Mouse (Mus musculus) forebrain, embryonic 13.5 days (tissue): Measurements from ENCODE around the gene 3110009E18Rik. TPM values are rescaled to one million over a fixed set of nuclear protein-coding genes. Genes with fewer than 3 reads are reported as not detected.

Experiments used
- ATAC-seq: fragments of 200-750 bp; cut with Nextera tagmentation; 2 replicates; pipeline ENCODE4 v1.8.0; 2017
- H3K27ac ChIP-seq: fragments of 300-500 bp; sonication (generic); 2 replicates; pipeline ENCODE4 v1.5.1; 2015; ENCODE audit warnings: inconsistent platforms, mild to moderate bottlenecking, moderate library complexity
- H3K27me3 ChIP-seq: fragments of 300-500 bp; sonication (generic); 2 replicates; pipeline ENCODE4 v1.6.1; 2015; ENCODE audit warnings: mild to moderate bottlenecking, inconsistent platforms
- H3K36me3 ChIP-seq: fragments of 300-500 bp; sonication (generic); 2 replicates; pipeline ENCODE4 v1.6.1; 2015; ENCODE audit warnings: mild to moderate bottlenecking, inconsistent platforms; ENCODE audit not compliant: poor library complexity, severe bottlenecking
- H3K4me1 ChIP-seq: fragments of 300-500 bp; sonication (generic); 2 replicates; pipeline ENCODE4 v1.6.1; 2015; ENCODE audit warnings: inconsistent platforms
- H3K4me2 ChIP-seq: fragments of 300-500 bp; sonication (generic); 2 replicates; pipeline ENCODE4 v1.6.1; 2015; ENCODE audit warnings: inconsistent platforms, mild to moderate bottlenecking, moderate library complexity
- H3K4me3 ChIP-seq: fragments of 300-500 bp; sonication (generic); 2 replicates; pipeline ENCODE4 v1.5.1; 2015; ENCODE audit warnings: mild to moderate bottlenecking, inconsistent platforms
- H3K9ac ChIP-seq: fragments of 300-500 bp; sonication (generic); 2 replicates; pipeline ENCODE4 v1.6.1; 2015; ENCODE audit warnings: mild to moderate bottlenecking, inconsistent platforms
- H3K9me3 ChIP-seq: fragments of 300-500 bp; sonication (generic); replicated peaks from 2 replicates; pipeline ENCODE4 v1.6.1; 2016; ENCODE audit warnings: inconsistent platforms
- WGBS: fragments of 180-500 bp; shearing (Covaris S2); methylation state at CpG from one replicate; pipeline ENCODE4 v1.1.7; 2015; 5-methylcytosine and 5-hydroxymethylcytosine counted together
- polyA plus RNA-seq: library from polyadenylated mRNA; unstranded; fragments of >200 nt; fragmentation: Nextera tagmentation; extraction: Ambion mirVana; gene quantifications from 2 replicates; pipeline ENCODE4 v1.2.1, GENCODE M21; 2015

Gene 3110009E18Rik
- polyA plus RNA-seq, 1 experiment from 2014 or later, result 29.7 TPM

DNA sequence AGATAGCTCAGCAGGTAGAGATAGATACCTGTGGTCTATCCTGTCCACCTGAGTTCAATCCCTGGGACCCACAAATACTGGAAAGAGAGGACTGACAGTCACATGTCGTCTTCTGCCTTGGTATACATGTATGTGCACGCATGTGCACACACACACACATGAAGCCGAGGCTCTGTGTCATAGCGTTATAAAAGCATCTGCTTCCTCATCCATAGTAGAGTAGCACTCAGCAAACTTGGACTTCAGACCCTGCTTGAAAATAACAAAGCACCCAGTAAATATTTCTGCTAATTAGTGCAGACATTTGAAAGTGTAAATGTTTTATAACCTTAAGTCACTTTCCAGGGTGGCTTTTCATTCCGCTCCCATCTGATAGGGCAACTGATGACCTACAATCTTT, 40.5 kb downstream of the 3110009E18Rik start:
- Histone ChIP-seq H3K4me2 (no peak overlapping the region), H3K27me3 (no peaks in the 10 kb centered on the region), H3K9me3 (no peaks in the 10 kb centered on the region), H3K36me3 (no peaks in the 10 kb centered on the region), H3K4me3 (no peak overlapping the region), H3K9ac (no peak overlapping the region), H3K27ac (no peak overlapping the region), H3K4me1 (no peaks in the 10 kb centered on the region)
- 93% methylated on average over 5 of the region's 5 CpGs for WGBS
- ATAC-seq, result no peak

DNA sequence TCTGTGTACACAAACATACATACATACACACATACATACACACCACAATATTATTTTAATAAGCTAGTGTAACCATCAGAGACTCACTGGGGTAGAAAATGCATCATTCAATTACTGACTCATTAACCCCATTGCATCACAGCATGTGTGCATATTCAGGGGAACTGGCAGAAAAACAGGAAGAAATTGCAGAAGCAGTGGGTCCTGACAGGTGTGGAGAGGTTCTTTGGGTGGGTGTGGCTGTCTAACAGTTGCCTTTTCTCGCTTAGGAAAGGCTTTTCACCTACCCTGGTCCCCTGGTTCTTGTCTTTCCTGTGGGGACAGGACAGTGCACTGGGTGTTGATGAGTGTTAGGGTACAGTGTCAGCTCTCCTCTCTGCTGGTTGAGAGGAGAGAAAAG, 41.6 kb downstream of the 3110009E18Rik start:
- H3K27me3 ChIP-seq, result no peaks in the 10 kb centered on the region
- no peaks in the 10 kb centered on the region for H3K4me1 ChIP-seq
- H3K36me3 ChIP-seq, result no peaks in the 10 kb centered on the region
- 52% methylated on average over 1 of the region's 1 CpGs for WGBS
- H3K4me3 ChIP-seq, result no peak overlapping the region
- ATAC-seq, result no peak
- H3K27ac ChIP-seq, result no peak overlapping the region
- H3K9me3 ChIP-seq, result no peaks in the 10 kb centered on the region
- no peak overlapping the region for H3K9ac ChIP-seq
- no peak overlapping the region for H3K4me2 ChIP-seq

DNA sequence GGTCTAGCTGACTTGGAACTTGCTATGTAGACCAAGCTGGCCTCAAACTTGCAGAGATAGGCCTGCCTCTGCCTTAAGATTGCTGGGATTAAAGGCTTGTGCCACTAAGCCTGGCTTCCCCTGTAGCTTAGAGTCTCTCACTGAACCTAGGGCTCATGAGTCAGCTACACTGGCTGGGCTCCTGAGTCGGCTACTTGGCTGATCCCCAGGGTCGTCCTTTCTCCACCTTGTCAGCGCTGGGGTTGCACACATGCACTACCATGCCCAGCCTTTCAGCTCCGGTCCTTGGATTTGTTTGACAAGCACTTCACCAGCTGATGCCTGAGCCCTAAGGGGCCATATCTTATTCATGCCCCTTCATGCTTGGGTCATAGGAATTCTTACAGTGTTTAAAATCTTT, 47.0 kb downstream of the 3110009E18Rik start:
- WGBS, result 81% methylated on average over 4 of the region's 4 CpGs

DNA sequence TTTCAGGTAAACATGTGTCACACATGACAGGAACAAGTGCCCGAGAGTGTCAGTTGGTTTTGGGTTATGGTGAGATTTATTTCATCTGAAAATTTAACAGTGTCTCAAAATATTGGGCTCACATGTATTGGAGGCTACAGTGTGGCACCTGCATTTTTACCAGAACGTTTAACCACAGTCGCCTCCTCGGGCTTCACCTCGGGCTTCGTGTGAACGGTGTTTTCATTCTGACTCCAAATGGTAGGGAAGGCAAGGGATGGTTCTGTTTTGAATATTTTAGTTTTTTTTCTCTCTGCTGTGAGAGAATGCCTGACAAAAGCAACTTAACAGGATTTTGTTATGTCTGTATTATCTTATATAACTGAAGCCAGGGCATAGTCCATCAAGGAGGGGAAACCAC, 47.7 kb downstream of the 3110009E18Rik start:
- H3K4me2 ChIP-seq, result no peak overlapping the region
- H3K9me3 ChIP-seq, result no peaks in the 10 kb centered on the region
- no peaks in the 10 kb centered on the region for H3K4me1 ChIP-seq
- H3K27me3 ChIP-seq, result no peaks in the 10 kb centered on the region
- no peak overlapping the region for H3K27ac ChIP-seq
- no peak overlapping the region for H3K9ac ChIP-seq
- no peaks in the 10 kb centered on the region for H3K36me3 ChIP-seq
- H3K4me3 ChIP-seq, result no peak overlapping the region
- ATAC-seq, result no peak
- WGBS, result 90% methylated on average over 7 of the region's 7 CpGs

More for the DNA sequence above, 47.0 kb downstream of the 3110009E18Rik start:
- Histone ChIP-seq H3K27me3 (no peaks in the 10 kb centered on the region), H3K4me3 (no peak overlapping the region), H3K27ac (no peak overlapping the region), H3K4me1 (no peaks in the 10 kb centered on the region), H3K9ac (no peak overlapping the region), H3K36me3 (no peaks in the 10 kb centered on the region), H3K4me2 (no peak overlapping the region), H3K9me3 (no peaks in the 10 kb centered on the region)
- ATAC-seq, result no peak

DNA sequence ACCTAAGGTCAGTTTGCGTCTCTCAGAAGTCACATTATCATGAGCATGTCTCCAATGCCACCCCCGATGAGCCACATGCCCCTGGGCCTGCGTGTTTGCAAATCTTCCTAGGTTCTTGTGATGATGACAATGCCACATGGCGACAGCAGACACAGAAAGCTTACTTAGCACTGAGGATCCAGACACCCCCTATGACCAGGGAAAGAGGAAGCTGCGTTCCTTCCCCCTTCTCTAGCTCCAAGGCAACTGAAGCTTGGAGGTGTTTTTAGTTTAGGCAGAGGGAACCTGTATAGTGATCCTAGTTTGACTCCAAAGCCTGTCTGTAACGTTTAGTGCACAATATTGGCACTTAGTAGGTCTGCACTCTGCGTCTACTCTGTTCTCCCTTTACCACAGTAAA, 49.3 kb downstream of the 3110009E18Rik start:
- H3K4me2 ChIP-seq, result no peak overlapping the region
- no peak overlapping the region for H3K4me3 ChIP-seq
- no peaks in the 10 kb centered on the region for H3K9me3 ChIP-seq
- WGBS, result 91% methylated on average over 7 of the region's 7 CpGs
- no peak overlapping the region for H3K9ac ChIP-seq
- H3K27me3 ChIP-seq, result no peaks in the 10 kb centered on the region
- no peak overlapping the region for H3K27ac ChIP-seq
- ATAC-seq, result no peak
- no peaks in the 10 kb centered on the region for H3K4me1 ChIP-seq
- H3K36me3 ChIP-seq, result no peaks in the 10 kb centered on the region

DNA sequence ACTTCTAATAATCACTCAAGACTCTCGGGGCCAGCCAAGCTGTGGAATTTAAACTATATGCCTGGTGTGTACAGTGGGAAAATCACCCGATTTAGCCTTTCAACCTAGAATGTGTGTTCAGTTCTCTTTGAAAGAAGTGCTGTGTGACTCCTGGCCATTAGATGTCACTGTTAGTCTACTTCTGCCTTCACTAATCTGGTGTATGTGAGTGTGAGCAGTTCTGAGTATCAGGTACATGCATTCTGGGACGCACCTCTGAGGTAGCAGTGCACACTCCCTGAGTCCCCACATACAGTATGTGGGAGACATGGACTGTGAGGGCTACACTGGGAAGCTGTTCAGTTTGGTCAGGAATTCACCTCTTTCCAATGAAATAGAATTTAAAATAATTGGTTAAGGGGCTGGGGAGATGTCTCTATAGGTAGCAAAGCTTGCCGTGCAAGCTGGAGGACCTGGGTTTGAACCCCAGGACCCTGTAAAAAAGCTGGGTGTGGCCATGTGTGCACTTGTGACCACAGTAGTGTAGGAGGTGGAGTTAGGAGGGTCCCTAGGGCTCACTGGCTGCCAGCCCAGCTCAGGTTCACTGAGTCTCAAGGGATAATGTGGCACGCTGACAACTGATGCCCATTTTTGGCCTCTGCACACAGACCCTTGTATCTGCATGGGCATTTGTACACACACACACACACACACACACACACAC, 51.0 kb downstream of the 3110009E18Rik start:
- peak; percentile 81 for ATAC-seq
- no peak overlapping the region for H3K4me3 ChIP-seq
- WGBS, result 62% methylated on average over 5 of the region's 5 CpGs

DNA sequence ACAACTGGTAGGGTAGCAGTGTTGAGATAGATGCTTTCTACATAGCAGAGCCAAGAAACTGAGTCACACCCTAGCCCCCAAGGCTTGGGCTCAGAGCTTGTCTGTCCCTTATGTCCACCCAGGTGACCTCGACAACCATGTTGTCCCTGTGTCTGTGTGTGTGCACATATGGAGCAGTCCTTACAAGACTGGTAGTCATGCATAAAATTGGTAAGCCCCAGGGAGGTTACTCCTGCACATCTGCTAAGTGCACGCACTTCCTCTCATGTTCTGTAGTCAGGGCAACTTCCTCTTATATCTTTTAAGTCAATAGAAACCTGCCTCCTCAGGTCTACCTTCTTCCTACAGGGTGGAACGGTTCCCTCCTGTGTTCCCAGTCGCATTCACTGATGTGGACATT, 54.0 kb downstream of the 3110009E18Rik start:
- no peak overlapping the region for H3K27ac ChIP-seq
- no peaks in the 10 kb centered on the region for H3K27me3 ChIP-seq
- H3K9me3 ChIP-seq, result no peaks in the 10 kb centered on the region
- 0 out of 2 replicates have a peak, but pooled peaks cover 3% of the 10 kb centered on the region for H3K4me1 ChIP-seq
- no peak for ATAC-seq
- no peak overlapping the region for H3K9ac ChIP-seq
- 86% methylated on average over 4 of the region's 4 CpGs for WGBS
- no peak overlapping the region for H3K4me3 ChIP-seq
- H3K36me3 ChIP-seq, result no peaks in the 10 kb centered on the region
- H3K4me2 ChIP-seq, result no peak overlapping the region

More for the DNA sequence above, 51.0 kb downstream of the 3110009E18Rik start:
- Histone ChIP-seq H3K9ac (no peak overlapping the region), H3K36me3 (no peaks in the 10 kb centered on the region), H3K9me3 (no peaks in the 10 kb centered on the region), H3K27ac (no peak overlapping the region), H3K27me3 (no peaks in the 10 kb centered on the region), H3K4me1 (0 out of 2 replicates have a peak, but pooled peaks cover 3% of the 10 kb centered on the region), H3K4me2 (no peak overlapping the region)

DNA sequence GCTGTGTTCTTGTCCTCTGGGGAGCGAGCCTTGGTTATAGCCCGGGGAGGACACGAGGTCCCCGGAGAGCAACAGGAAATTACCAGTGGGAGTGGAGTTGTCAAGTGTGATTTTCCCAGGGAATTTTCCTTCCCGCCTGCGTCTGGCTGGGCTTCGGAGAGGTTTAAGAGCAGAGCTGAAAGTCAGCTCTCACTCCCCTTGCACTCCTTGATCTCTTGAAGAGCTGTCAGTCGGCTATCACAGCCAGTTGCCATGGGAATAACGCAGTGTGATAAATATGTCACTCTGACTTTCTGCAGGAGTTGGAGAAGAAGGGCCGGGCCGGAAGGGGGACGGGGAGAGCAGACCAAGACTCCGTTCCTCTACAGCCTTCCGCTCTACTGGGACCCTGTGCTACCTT, 55.3 kb downstream of the 3110009E18Rik start:
- no peaks in the 10 kb centered on the region for H3K9me3 ChIP-seq
- H3K4me2 ChIP-seq, result no peak overlapping the region
- H3K36me3 ChIP-seq, result no peaks in the 10 kb centered on the region
- no peak overlapping the region for H3K4me3 ChIP-seq
- H3K4me1 ChIP-seq, result 0 out of 2 replicates have a peak, but pooled peaks cover 3% of the 10 kb centered on the region
- H3K9ac ChIP-seq, result no peak overlapping the region
- no peak for ATAC-seq
- no peaks in the 10 kb centered on the region for H3K27me3 ChIP-seq
- WGBS, result 61% methylated on average over 14 of the region's 14 CpGs
- no peak overlapping the region for H3K27ac ChIP-seq

DNA sequence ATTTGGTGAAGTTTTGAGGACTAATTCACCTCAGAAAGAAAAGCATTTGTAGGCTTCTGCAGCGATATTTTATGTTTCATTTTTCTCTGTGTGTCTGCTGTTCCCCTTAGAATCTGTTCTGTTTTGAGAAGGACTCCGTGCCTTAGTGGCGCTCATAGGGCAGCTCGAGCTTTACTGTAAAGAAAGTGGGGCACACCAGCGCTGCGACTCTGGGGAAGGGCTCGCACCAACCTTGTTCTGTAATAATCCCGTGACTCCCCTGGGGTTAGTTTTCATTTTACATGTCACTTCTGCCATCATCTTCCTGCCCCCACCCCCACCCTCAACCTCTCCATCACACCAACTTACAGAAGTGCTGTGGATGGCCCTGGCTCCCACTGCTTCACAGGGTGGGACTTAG, 56.2 kb downstream of the 3110009E18Rik start:
- WGBS, result 93% methylated on average over 8 of the region's 8 CpGs

DNA sequence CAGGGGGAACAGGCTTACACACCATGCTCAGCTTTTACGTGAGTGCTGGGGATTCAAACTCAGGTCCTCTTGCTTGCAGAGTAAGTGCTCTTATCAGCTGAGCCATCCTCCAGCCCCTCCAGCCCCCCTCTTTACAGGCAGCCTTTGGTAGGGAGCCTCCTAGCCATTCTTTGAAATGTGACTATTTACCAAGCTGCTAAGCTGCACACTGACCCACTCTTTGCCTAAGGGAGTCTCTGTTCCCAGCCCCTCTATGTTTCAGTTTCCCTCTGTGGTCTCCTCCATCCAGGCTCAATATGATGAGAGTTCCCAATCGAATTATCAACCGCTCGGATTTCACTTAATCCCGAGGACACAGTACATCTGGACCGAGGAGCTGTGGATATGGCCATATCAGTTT, 65.2 kb downstream of the 3110009E18Rik start:
- ATAC-seq, result peak; percentile 26; the same call in 1 of the 2 replicates
- Histone ChIP-seq H3K36me3 (no peaks in the 10 kb centered on the region), H3K27me3 (no peaks in the 10 kb centered on the region), H3K4me2 (peak overlapping the region; percentile 28; the same call in 1 of the 2 replicates), H3K27ac (0 out of 2 replicates have a peak overlapping the region, but pooled peaks have one; percentile 31), H3K9me3 (no peaks in the 10 kb centered on the region), H3K4me1 (peaks cover 17% of the 10 kb centered on the region), H3K9ac (no peak overlapping the region), H3K4me3 (no peak overlapping the region)
- WGBS, result 33% methylated on average over 6 of the region's 6 CpGs

More for the DNA sequence above, 56.2 kb downstream of the 3110009E18Rik start:
- Histone ChIP-seq H3K9ac (no peak overlapping the region), H3K36me3 (no peaks in the 10 kb centered on the region), H3K27me3 (no peaks in the 10 kb centered on the region), H3K4me2 (no peak overlapping the region), H3K9me3 (no peaks in the 10 kb centered on the region), H3K27ac (no peak overlapping the region), H3K4me3 (no peak overlapping the region), H3K4me1 (0 out of 2 replicates have a peak, but pooled peaks cover 3% of the 10 kb centered on the region)
- no peak for ATAC-seq

DNA sequence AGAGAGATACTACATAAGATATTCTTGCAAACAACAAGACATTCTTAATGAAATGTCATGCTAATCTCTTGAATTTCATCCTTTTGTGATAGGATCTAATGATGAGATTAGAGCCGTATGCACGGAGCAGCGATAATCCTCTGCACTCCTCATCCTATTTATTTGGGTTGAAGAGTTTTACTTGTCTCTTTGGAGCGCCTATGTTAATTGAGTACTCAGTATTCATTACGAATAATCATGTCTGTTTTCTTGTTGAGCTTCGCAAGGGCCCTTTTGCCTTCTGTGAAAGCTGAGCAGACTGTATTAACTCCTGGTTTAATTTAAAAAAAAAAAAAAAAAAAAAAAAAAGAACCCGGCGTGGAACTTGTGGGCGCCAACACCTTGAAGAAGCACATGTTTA, 65.7 kb downstream of the 3110009E18Rik start:
- Histone ChIP-seq H3K27me3 (no peaks in the 10 kb centered on the region), H3K4me1 (peaks cover 17% of the 10 kb centered on the region), H3K9ac (no peak overlapping the region), H3K4me3 (no peak overlapping the region), H3K4me2 (peak overlapping the region; percentile 28; the same call in 1 of the 2 replicates), H3K27ac (no peak overlapping the region), H3K36me3 (no peaks in the 10 kb centered on the region), H3K9me3 (no peaks in the 10 kb centered on the region)
- 11% methylated on average over 9 of the region's 9 CpGs for WGBS
- no peak; the same call in none of the 2 replicates for ATAC-seq

DNA sequence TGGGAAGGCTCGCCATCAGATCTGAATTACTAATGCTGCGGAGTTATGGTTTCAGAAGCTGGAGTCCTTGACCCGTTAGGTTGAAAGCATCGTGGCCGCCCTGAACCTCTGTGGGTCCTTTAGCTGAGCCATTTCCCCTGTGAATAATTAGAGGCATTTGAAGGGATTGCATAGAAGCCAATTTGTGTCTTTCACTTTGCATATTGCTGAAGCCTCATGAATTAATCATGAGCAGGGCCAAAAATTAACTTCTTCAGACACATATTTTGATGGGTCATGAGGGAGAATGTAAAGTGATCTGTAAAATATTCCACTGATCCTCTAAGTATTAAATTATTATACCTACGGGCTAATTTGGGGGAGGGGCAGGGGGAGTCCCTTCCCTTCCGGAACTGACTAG, 66.1 kb downstream of the 3110009E18Rik start:
- H3K9ac ChIP-seq, result no peak overlapping the region
- H3K27ac ChIP-seq, result no peak overlapping the region
- H3K4me3 ChIP-seq, result no peak overlapping the region
- H3K4me2 ChIP-seq, result peak overlapping the region; percentile 28; the same call in 1 of the 2 replicates
- H3K9me3 ChIP-seq, result no peaks in the 10 kb centered on the region
- ATAC-seq, result peak; percentile 86
- H3K27me3 ChIP-seq, result no peaks in the 10 kb centered on the region
- peaks cover 17% of the 10 kb centered on the region for H3K4me1 ChIP-seq
- 18% methylated on average over 7 of the region's 7 CpGs for WGBS
- H3K36me3 ChIP-seq, result no peaks in the 10 kb centered on the region

DNA sequence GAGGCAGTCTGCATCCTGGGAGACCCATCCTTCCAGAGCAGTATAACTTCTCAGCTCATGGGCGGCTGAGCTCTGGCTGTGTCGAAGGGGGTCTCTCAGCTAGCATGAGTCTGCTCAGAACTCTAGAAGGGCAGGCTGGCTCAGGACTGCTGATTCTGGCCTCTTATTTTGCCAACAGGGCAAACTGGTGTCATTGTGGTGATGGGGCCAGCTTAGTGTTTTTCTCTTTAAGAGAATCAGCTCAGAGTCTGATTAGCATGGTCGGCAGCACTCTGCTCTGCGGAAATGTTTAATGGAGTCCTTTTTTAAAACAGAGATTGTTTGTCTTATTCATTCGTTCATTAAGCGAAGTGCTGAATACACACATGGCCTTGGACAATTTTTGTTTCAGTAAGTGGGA, 68.2 kb downstream of the 3110009E18Rik start:
- 64% methylated on average over 6 of the region's 6 CpGs for WGBS
- Histone ChIP-seq H3K4me1 (peaks cover 17% of the 10 kb centered on the region), H3K36me3 (no peaks in the 10 kb centered on the region), H3K27ac (no peak overlapping the region), H3K4me3 (no peak overlapping the region), H3K9ac (no peak overlapping the region), H3K4me2 (no peak overlapping the region), H3K27me3 (no peaks in the 10 kb centered on the region), H3K9me3 (no peaks in the 10 kb centered on the region)
- ATAC-seq, result no peak
